Mouse (Mus musculus) heart, postnatal 36 days (tissue): ENCODE measurements around the gene Slc25a11. TPM values are rescaled to one million over a fixed set of nuclear protein-coding genes. Genes with fewer than 3 reads are reported as not detected.

Experiments
- DNase-seq, 2 experiments: peaks; one replicate each; pipeline ENCODE4 v3.0.0; 2021 to 2022
- intact Hi-C: fragments of 180-260 bp; cut with DNase I; formaldehyde crosslinking; loops from one replicate; pipeline ENCODE4 v1.15.1; 2025
- total RNA-seq, 2 experiments: library from RNA; stranded (reverse); gene quantifications; 2 replicates each; pipeline ENCODE4 v1.2.3; 2021

Gene Slc25a11
- total RNA-seq, result 100 to 1,000 TPM; 570 to 607 TPM

GRCm38 (mm10) chr11:70646691-70647650 is at the start of gene Slc25a11, which contains the start of gene Rnf167:
TSS of gene Slc25a11 (minus strand) at chr11:70647479.
TSS of gene Rnf167 (plus strand) at chr11:70647235.
- intact Hi-C loops, result loop anchor here (10.0 kb wide), 1 partner anchor 412 kb away; the partner anchor contains the start of genes 0610010K14Rik, Gm21988 and Rnasek
- peak; percentile 94 for DNase-seq

GRCm38 (mm10) chr11:70693504-70693903 is 46.2 kb upstream of the Slc25a11 start:
- DNase-seq, result no peak
- intact Hi-C loops, result no loop called here

GRCm38 (mm10) chr11:70689578-70689977 is 42.3 kb upstream of the Slc25a11 start:
- no peak for DNase-seq
- intact Hi-C loops, result loop anchor here (5.0 kb wide), 1 partner anchor 68 kb away; no protein-coding TSS in a partner anchor

GRCm38 (mm10) chr11:70688372-70688771 is 41.1 kb upstream of the Slc25a11 start:
- DNase-seq, result no peak
- intact Hi-C loops, result loop anchor here (5.0 kb wide), 1 partner anchor 69 kb away; no protein-coding TSS in a partner anchor

- intact Hi-C loops, result loop anchor here (1.0 to 5.0 kb wide), 2 partner anchors 16 to 70 kb away; no protein-coding TSS in a partner anchor
- peak; percentile 93 to 95 for DNase-seq
Observed at GRCm38 (mm10) chr11:70687601-70688199, 40.4 kb upstream of the Slc25a11 start, which contains the start of gene Camta2. TSS of gene Camta2 (minus strand) at chr11:70688105.

- intact Hi-C loops, result loop anchor here (1.0 to 5.0 kb wide), 2 partner anchors 16 to 70 kb away; no protein-coding TSS in a partner anchor
- DNase-seq, result peak; percentile 38 to 58
Observed at GRCm38 (mm10) chr11:70686901-70687566, 39.8 kb upstream of the Slc25a11 start.

- DNase-seq, result no peak
- intact Hi-C loops, result no loop called here
Observed at GRCm38 (mm10) chr11:70683640-70684039, 36.4 kb upstream of the Slc25a11 start.

- intact Hi-C loops, result no loop called here
- DNase-seq, result no peak
Observed at GRCm38 (mm10) chr11:70681897-70682581, 34.8 kb upstream of the Slc25a11 start.

- DNase-seq, result no peak
- intact Hi-C loops, result no loop called here
Observed at GRCm38 (mm10) chr11:70681170-70681569, 33.9 kb upstream of the Slc25a11 start.

GRCm38 (mm10) chr11:70679894-70680293 is 32.6 kb upstream of the Slc25a11 start:
- DNase-seq, result no peak
- intact Hi-C loops, result no loop called here

- intact Hi-C loops, result no loop called here
- no peak for DNase-seq
Observed at GRCm38 (mm10) chr11:70679361-70679760, 32.1 kb upstream of the Slc25a11 start.

- intact Hi-C loops, result no loop called here
Observed at GRCm38 (mm10) chr11:70678576-70678975, 31.3 kb upstream of the Slc25a11 start.

GRCm38 (mm10) chr11:70678092-70678491 is 30.8 kb upstream of the Slc25a11 start:
- intact Hi-C loops, result no loop called here
- DNase-seq, result no peak

More at GRCm38 (mm10) chr11:70678576-70678975, 31.3 kb upstream of the Slc25a11 start:
- no peak for DNase-seq

- no peak for DNase-seq
- intact Hi-C loops, result no loop called here
Observed at GRCm38 (mm10) chr11:70674501-70674900, 27.2 kb upstream of the Slc25a11 start.

- no peak for DNase-seq
- intact Hi-C loops, result no loop called here
Observed at GRCm38 (mm10) chr11:70674014-70674413, 26.7 kb upstream of the Slc25a11 start.

- DNase-seq, result no peak
- intact Hi-C loops, result loop anchor here (1.0 kb wide), 1 partner anchor 16 kb away; no protein-coding TSS in a partner anchor
Observed at GRCm38 (mm10) chr11:70671333-70672047, 24.2 kb upstream of the Slc25a11 start.

GRCm38 (mm10) chr11:70670483-70670882 is 23.2 kb upstream of the Slc25a11 start:
- intact Hi-C loops, result no loop called here
- DNase-seq, result no peak

GRCm38 (mm10) chr11:70669582-70670345 is 22.5 kb upstream of the Slc25a11 start:
- intact Hi-C loops, result no loop called here
- DNase-seq, result peak; percentile 71 to 72
